Mouse (Mus musculus): ENCODE measurements around the gene Specc1. TPM values are rescaled to one million over a fixed set of nuclear protein-coding genes. Genes with fewer than 3 reads are reported as not detected.

The Specc1 gene
- total and polyA plus RNA-seq, 3 experiments, result 7.3 to 18.6 (median 15.5) TPM

GRCm38 (mm10) chr11:62128197-62128596 is 171.6 kb downstream of the Specc1 start:
- no peak overlapping the region for H3K4me3 ChIP-seq (replicated peaks in 1 of 3; ENCODE audit: low read depth in 2 of 3, low read length in 2 of 3, poor library complexity in 1 of 3)
- no peaks in the 10 kb centered on the region for H3K27me3 ChIP-seq (replicated peaks)
- H3K27ac ChIP-seq (ENCODE audit: insufficient read depth, low read depth), result no peak overlapping the region
- H3K9me3 ChIP-seq (replicated peaks; ENCODE audit: low read length), result no peaks in the 10 kb centered on the region
- no peak overlapping the region for H3K4me2 ChIP-seq (ENCODE audit: insufficient read depth, low read depth, poor library complexity, severe bottlenecking)
- no peaks in the 10 kb centered on the region for H3K79me2 ChIP-seq (replicated peaks; ENCODE audit: control insufficient read depth, extremely low read depth, insufficient read depth, poor library complexity, severe bottlenecking)
- no peak for DNase-seq (ENCODE audit: extremely low read depth)
- in situ Hi-C loops (cut with MboI; ENCODE audit: low pct_ligation_motif_present, low pct_unique_long_range_greater_than_20kb, low sequenced_read_pairs) (loop anchor here (5.0 kb wide), 3 partner anchors 76 to 176 kb away; no protein-coding TSS in a partner anchor), dilution Hi-C loops (cut with MboI; ENCODE audit: extremely low pct_ligation_motif_present, extremely low pct_unique_long_range_greater_than_20kb, low sequenced_read_pairs) (no loop called here)
- TF ChIP-seq HCFC1 (IDR thresholded peaks at IDR 0.05; ENCODE audit: low read depth, low read length), result no peak
- TF ChIP-seq BHLHE40 (IDR thresholded peaks at IDR 0.05; ENCODE audit: low read depth, low read length), result no peak
- TF ChIP-seq CTCF (conservative IDR thresholded peaks at IDR 0.05 in 1 of 2, IDR thresholded peaks at IDR 0.05 in 1 of 2; ENCODE audit: low read depth in 2 of 2, low read length in 2 of 2), result no peak
- TF ChIP-seq EP300 (IDR thresholded peaks at IDR 0.05; ENCODE audit: low read length), result no peak
- no peak for TF ChIP-seq TBP (conservative IDR thresholded peaks at IDR 0.05; ENCODE audit: low read depth, low read length)
- no peak for TF ChIP-seq ETS1 (conservative IDR thresholded peaks at IDR 0.05; ENCODE audit: low read depth, low read length)
- TF ChIP-seq NRF1 (IDR thresholded peaks at IDR 0.05; ENCODE audit: low read depth, low read length), result no peak
- no peak for TF ChIP-seq NELFE (IDR thresholded peaks at IDR 0.05; ENCODE audit: low read depth, low read length)
- TF ChIP-seq SIN3A (IDR thresholded peaks at IDR 0.05; ENCODE audit: low read length), result no peak
- TF ChIP-seq ZC3H11A (IDR thresholded peaks at IDR 0.05; ENCODE audit: low read depth, low read length), result no peak
- TF ChIP-seq ZMIZ1 (IDR thresholded peaks at IDR 0.05; ENCODE audit: low read depth, low read length), result no peak
- TF ChIP-seq MAZ (IDR thresholded peaks at IDR 0.05; ENCODE audit: low read depth, low read length), result no peak
- no peak for TF ChIP-seq MEF2A (IDR thresholded peaks at IDR 0.05; ENCODE audit: borderline replicate concordance, low read depth, low read length)
- no peak for TF ChIP-seq PAX5 (IDR thresholded peaks at IDR 0.05; ENCODE audit: low read length)
- TF ChIP-seq ZKSCAN1 (IDR thresholded peaks at IDR 0.05; ENCODE audit: borderline replicate concordance, low read depth, low read length), result no peak
- no peak for TF ChIP-seq RCOR1 (conservative IDR thresholded peaks at IDR 0.05; ENCODE audit: low read depth, low read length)
- no peak for TF ChIP-seq TCF12 (IDR thresholded peaks at IDR 0.05; ENCODE audit: low read depth, low read length)
- TF ChIP-seq USF1 (IDR thresholded peaks at IDR 0.05; ENCODE audit: low read depth, low read length), result no peak
- TF ChIP-seq GABPA (IDR thresholded peaks at IDR 0.05; ENCODE audit: insufficient replicate concordance, low read depth, low read length), result no peak
- TF ChIP-seq KAT2A (IDR thresholded peaks at IDR 0.05; ENCODE audit: insufficient replicate concordance, low read length), result no peak
- H3K36me3 ChIP-seq (replicated peaks in 1 of 2; ENCODE audit: control insufficient read depth in 1 of 2, insufficient read depth in 1 of 2, low read length in 1 of 2), result peaks cover 15 to 25% of the 10 kb centered on the region in 2 experiments
- no peak overlapping the region for H3K9ac ChIP-seq (ENCODE audit: insufficient read depth, low read depth)
- H3K4me1 ChIP-seq (ENCODE audit: control insufficient read depth in 1 of 2, insufficient read depth in 2 of 2), result peaks cover 13 to 36% of the 10 kb centered on the region in 2 experiments

- H3K9ac ChIP-seq (ENCODE audit: insufficient read depth, low read depth), result no peak overlapping the region
- no peak overlapping the region for H3K4me2 ChIP-seq (ENCODE audit: insufficient read depth, low read depth, poor library complexity, severe bottlenecking)
- TF ChIP-seq MAX (IDR thresholded peaks at IDR 0.05; ENCODE audit: low read length) (no peak), RAD21 (IDR thresholded peaks at IDR 0.05; ENCODE audit: low read depth, low read length) (no peak), CTCF (conservative IDR thresholded peaks at IDR 0.05 in 1 of 2, IDR thresholded peaks at IDR 0.05 in 1 of 2; ENCODE audit: low read depth in 2 of 2, low read length in 2 of 2) (0 out of 4 replicates have a peak, but pooled peaks of 1 of the 2 experiments have one; percentile 3)
- no peak overlapping the region for H3K4me3 ChIP-seq (replicated peaks in 1 of 3; ENCODE audit: low read depth in 2 of 3, low read length in 2 of 3, poor library complexity in 1 of 3)
- H3K27ac ChIP-seq (ENCODE audit: insufficient read depth, low read depth), result no peak overlapping the region
- H3K4me1 ChIP-seq (ENCODE audit: control insufficient read depth in 1 of 2, insufficient read depth in 2 of 2), result peaks cover 13 to 36% of the 10 kb centered on the region in 2 experiments
- peaks cover 18 to 31% of the 10 kb centered on the region in 2 experiments for H3K36me3 ChIP-seq (replicated peaks in 1 of 2; ENCODE audit: control insufficient read depth in 1 of 2, insufficient read depth in 1 of 2, low read length in 1 of 2)
- H3K27me3 ChIP-seq (replicated peaks), result no peaks in the 10 kb centered on the region
- in situ Hi-C loops (cut with MboI; ENCODE audit: low pct_ligation_motif_present, low pct_unique_long_range_greater_than_20kb, low sequenced_read_pairs) (no loop called here), dilution Hi-C loops (cut with MboI; ENCODE audit: extremely low pct_ligation_motif_present, extremely low pct_unique_long_range_greater_than_20kb, low sequenced_read_pairs) (no loop called here)
- H3K9me3 ChIP-seq (replicated peaks; ENCODE audit: low read length), result no peaks in the 10 kb centered on the region
- no peak for DNase-seq (ENCODE audit: extremely low read depth)
- no peaks in the 10 kb centered on the region for H3K79me2 ChIP-seq (replicated peaks; ENCODE audit: control insufficient read depth, extremely low read depth, insufficient read depth, poor library complexity, severe bottlenecking)
These were observed 173.6 kb downstream of the Specc1 start for GRCm38 (mm10) chr11:62130191-62130590.

Data from CH12.LX (cell line).